Mouse (Mus musculus) small intestine, adult 2 months (tissue): ENCODE results near the gene Tpo.

ENCODE experiments used
- CTCF ChIP-seq: fragments of 200-500 bp; IDR thresholded peaks from 2 replicates; pipeline ENCODE4 v1.5.1; 2012; ENCODE audit warnings: low read depth, mild to moderate bottlenecking, control low read depth, inconsistent platforms, low read length, moderate library complexity, mixed read lengths; ENCODE audit not compliant: insufficient replicate concordance, insufficient read length; ENCODE audit errors: extremely low read depth
- POLR2A ChIP-seq: fragments of 200-500 bp; IDR thresholded peaks from 2 replicates; pipeline ENCODE4 v1.6.1; 2012; ENCODE audit warnings: low read depth, mild to moderate bottlenecking, control low read depth, inconsistent platforms, low read length, moderate library complexity

GRCm38 (mm10) chr12:30179623-30180022, 47.2 kb upstream of the Tpo start:
- TF ChIP-seq CTCF, result no peak
- TF ChIP-seq POLR2A, result no peak
